Mouse (Mus musculus): ENCODE results near the gene Copb2. TPM values are rescaled to one million over a fixed set of nuclear protein-coding genes. Genes with fewer than 3 reads are reported as not detected.

Gene Copb2
- polyA plus RNA-seq, 1 experiment from 2014 or later: 112 TPM

- H3K4me2 ChIP-seq: peak overlapping the region; percentile 48
- peaks cover 7% of the 10 kb centered on the region for H3K4me1 ChIP-seq
- H3K9ac ChIP-seq (replicated peaks): 0 out of 2 replicates have a peak overlapping the region, but pooled peaks have one; percentile 26
- H3K36me3 ChIP-seq: no peaks in the 10 kb centered on the region
- peak; percentile 87; the same call in 1 of the 2 replicates for ATAC-seq (ENCODE audit: low FRiP score)
- 0 out of 2 replicates have a peak overlapping the region, but pooled peaks have one; percentile 3 for H3K4me3 ChIP-seq (replicated peaks)
- H3K9me3 ChIP-seq (replicated peaks): no peaks in the 10 kb centered on the region
- H3K27ac ChIP-seq (replicated peaks): no peak overlapping the region
- 3% methylated on average over 13 of the region's 13 CpGs for WGBS
- H3K27me3 ChIP-seq (replicated peaks): peaks cover 3% of the 10 kb centered on the region; the same call in 1 of the 2 replicates
Observed at GRCm38 (mm10) chr9:98538713-98539360, 24.7 kb upstream of the Copb2 start.

- Histone ChIP-seq H3K36me3 (no peaks in the 10 kb centered on the region), H3K27me3 (replicated peaks) (peaks cover 3% of the 10 kb centered on the region; the same call in 1 of the 2 replicates), H3K4me1 (no peaks in the 10 kb centered on the region), H3K4me3 (replicated peaks) (no peak overlapping the region), H3K27ac (replicated peaks) (no peak overlapping the region), H3K9ac (replicated peaks) (no peak overlapping the region), H3K9me3 (replicated peaks) (no peaks in the 10 kb centered on the region), H3K4me2 (no peak overlapping the region)
- 89% methylated on average over 3 of the region's 3 CpGs for WGBS
- ATAC-seq (ENCODE audit: low FRiP score): no peak
Observed at GRCm38 (mm10) chr9:98544042-98544441, 19.5 kb upstream of the Copb2 start.

GRCm38 (mm10) chr9:98583852-98584251, 20.3 kb downstream of the Copb2 start:
- Histone ChIP-seq H3K27ac (replicated peaks) (no peak overlapping the region), H3K9me3 (replicated peaks) (no peaks in the 10 kb centered on the region), H3K4me1 (no peaks in the 10 kb centered on the region), H3K4me2 (no peak overlapping the region), H3K9ac (replicated peaks) (no peak overlapping the region), H3K4me3 (replicated peaks) (no peak overlapping the region), H3K27me3 (replicated peaks) (no peaks in the 10 kb centered on the region), H3K36me3 (peaks cover 87% of the 10 kb centered on the region)
- no peak for ATAC-seq (ENCODE audit: low FRiP score)
- WGBS: 91% methylated on average over 4 of the region's 4 CpGs

GRCm38 (mm10) chr9:98600094-98600493, 36.6 kb downstream of the Copb2 start:
- H3K36me3 ChIP-seq: peaks cover 29% of the 10 kb centered on the region
- no peak overlapping the region for H3K9ac ChIP-seq (replicated peaks)
- WGBS: 92% methylated on average over 6 of the region's 6 CpGs
- no peak overlapping the region for H3K27ac ChIP-seq (replicated peaks)
- ATAC-seq (ENCODE audit: low FRiP score): no peak
- peak overlapping the region; percentile 96 for H3K4me2 ChIP-seq
- H3K9me3 ChIP-seq (replicated peaks): no peaks in the 10 kb centered on the region
- H3K4me1 ChIP-seq: peaks cover 19% of the 10 kb centered on the region
- no peak overlapping the region; the same call in 1 of the 2 replicates for H3K4me3 ChIP-seq (replicated peaks)
- H3K27me3 ChIP-seq (replicated peaks): no peaks in the 10 kb centered on the region

DNA sequence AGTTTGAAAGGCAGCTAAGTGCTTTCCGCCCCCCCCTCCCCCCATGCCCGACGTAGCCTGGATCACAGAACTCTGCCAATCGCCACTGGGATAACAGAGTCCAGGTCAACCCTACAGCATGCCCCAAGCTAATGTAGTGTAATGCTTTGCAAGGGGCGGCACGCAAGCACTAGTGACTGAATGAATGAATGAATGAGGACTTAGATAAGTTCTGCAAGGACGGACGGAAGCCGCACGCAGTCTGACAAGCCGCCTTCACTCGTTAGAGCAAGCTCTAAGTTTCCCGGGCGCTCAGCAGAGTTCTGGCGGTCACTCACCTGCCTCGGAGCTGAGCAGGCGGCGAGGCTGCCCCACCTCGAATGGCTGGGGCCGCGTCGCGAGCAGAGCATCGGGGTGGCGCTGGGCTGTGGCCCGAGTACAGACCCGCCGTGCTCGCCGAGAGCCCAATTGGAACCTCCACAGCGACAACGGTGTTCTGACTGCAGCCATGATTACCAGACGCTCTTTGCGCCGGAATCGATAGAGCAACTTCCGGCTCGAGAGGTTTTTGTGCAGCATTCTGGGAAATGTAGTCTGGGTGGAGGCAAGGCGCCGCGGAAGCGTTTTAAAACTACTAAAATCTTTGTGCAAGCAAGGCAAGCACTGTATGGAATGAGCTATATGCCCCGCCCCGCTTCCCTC, 37.8 kb downstream of the Copb2 start, which contains the start of gene Mrps22:
TSS of gene Mrps22 (minus strand) at position 505 of the 681 bp plus-strand sequence.
- Histone ChIP-seq H3K4me2 (peak within 1 kb of the TSS; percentile 96), H3K9me3 (replicated peaks) (no peaks in the 10 kb centered on the region), H3K36me3 (peaks cover 19% of the 10 kb centered on the region), H3K4me3 (replicated peaks) (peak within 1 kb of the TSS; percentile 96), H3K9ac (replicated peaks) (peak within 1 kb of the TSS; percentile 83), H3K4me1 (peaks cover 19% of the 10 kb centered on the region), H3K27me3 (replicated peaks) (no peaks in the 10 kb centered on the region), H3K27ac (replicated peaks) (peak within 1 kb of the TSS; percentile 72)
- ATAC-seq (ENCODE audit: low FRiP score): peak; percentile 93
- WGBS: under 1% methylated on average over 44 of the region's 44 CpGs

DNA sequence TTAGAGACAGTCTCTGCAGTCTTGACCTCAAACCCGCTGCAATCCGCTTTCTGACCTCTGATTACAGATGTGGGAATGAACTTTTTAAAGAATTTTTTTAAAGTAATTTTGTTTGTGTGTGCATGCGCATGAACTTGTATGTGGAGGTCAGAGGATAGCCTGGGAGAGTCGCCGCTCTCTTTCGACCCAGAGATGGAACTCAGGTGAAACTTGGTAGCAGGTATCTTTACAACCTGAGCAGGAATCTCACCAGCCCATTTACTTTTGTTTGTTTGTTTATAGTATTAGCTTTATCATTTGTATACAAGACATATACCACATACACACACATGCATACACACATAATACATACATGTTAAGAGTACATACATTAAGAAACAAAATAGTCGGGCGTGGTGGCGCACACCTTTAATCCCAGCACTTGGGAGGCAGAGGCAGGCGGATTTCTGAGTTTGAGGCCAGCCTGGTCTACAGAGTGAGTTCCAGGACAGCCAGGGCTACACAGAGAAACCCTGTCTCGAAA, 38.4 kb downstream of the Copb2 start:
- ATAC-seq (ENCODE audit: low FRiP score): no peak; the same call in 1 of the 2 replicates
- Histone ChIP-seq H3K4me3 (replicated peaks) (peak overlapping the region; percentile 96), H3K4me2 (peak overlapping the region; percentile 96), H3K9ac (replicated peaks) (no peak overlapping the region; the same call in 1 of the 2 replicates), H3K9me3 (replicated peaks) (no peaks in the 10 kb centered on the region), H3K4me1 (peaks cover 19% of the 10 kb centered on the region), H3K27ac (replicated peaks) (no peak overlapping the region), H3K36me3 (peaks cover 13% of the 10 kb centered on the region), H3K27me3 (replicated peaks) (no peaks in the 10 kb centered on the region)
- WGBS: 52% methylated on average over 11 of the region's 11 CpGs

DNA sequence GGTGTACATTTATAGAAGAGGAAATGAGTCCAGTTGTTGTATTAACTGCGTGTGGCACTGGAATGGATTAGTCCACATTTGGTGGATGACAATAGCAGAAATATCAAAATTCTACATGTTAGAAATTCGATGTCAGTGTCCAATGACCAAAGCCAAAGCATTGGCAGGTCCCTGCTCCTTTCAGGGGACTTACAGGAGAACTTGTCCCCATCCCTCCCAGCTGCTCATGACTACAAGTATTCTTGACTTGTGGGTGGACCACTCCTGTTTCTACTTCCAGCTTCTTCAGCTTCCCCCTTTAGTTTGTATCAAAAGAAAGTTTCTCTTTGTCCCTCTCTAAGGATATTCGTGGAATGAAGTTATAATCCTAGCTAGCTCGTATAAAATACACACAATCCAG, 41.4 kb downstream of the Copb2 start:
- Histone ChIP-seq H3K9me3 (replicated peaks) (no peaks in the 10 kb centered on the region), H3K4me2 (no peak overlapping the region), H3K4me3 (replicated peaks) (no peak overlapping the region), H3K36me3 (no peaks in the 10 kb centered on the region), H3K4me1 (peaks cover 14% of the 10 kb centered on the region), H3K27me3 (replicated peaks) (no peaks in the 10 kb centered on the region), H3K9ac (replicated peaks) (no peak overlapping the region), H3K27ac (replicated peaks) (no peak overlapping the region)
- ATAC-seq (ENCODE audit: low FRiP score): no peak
- 70% methylated on average over 4 of the region's 4 CpGs for WGBS

GRCm38 (mm10) chr9:98628480-98628879, 65.0 kb downstream of the Copb2 start:
- no peaks in the 10 kb centered on the region for H3K27me3 ChIP-seq (replicated peaks)
- ATAC-seq (ENCODE audit: low FRiP score): no peak
- H3K36me3 ChIP-seq: no peaks in the 10 kb centered on the region
- no peak overlapping the region for H3K9ac ChIP-seq (replicated peaks)
- no peaks in the 10 kb centered on the region for H3K9me3 ChIP-seq (replicated peaks)
- WGBS: 51% methylated on average over 3 of the region's 3 CpGs
- no peak overlapping the region for H3K27ac ChIP-seq (replicated peaks)
- H3K4me3 ChIP-seq (replicated peaks): no peak overlapping the region
- no peak overlapping the region for H3K4me2 ChIP-seq
- 0 out of 2 replicates have a peak, but pooled peaks cover 2% of the 10 kb centered on the region for H3K4me1 ChIP-seq

- Histone ChIP-seq H3K4me2 (no peak overlapping the region), H3K4me1 (0 out of 2 replicates have a peak, but pooled peaks cover 3% of the 10 kb centered on the region), H3K27ac (replicated peaks) (no peak overlapping the region), H3K9ac (replicated peaks) (no peak overlapping the region), H3K27me3 (replicated peaks) (no peaks in the 10 kb centered on the region), H3K9me3 (replicated peaks) (no peaks in the 10 kb centered on the region), H3K36me3 (no peaks in the 10 kb centered on the region), H3K4me3 (replicated peaks) (no peak overlapping the region)
- 75% methylated on average over 13 of the region's 13 CpGs for WGBS
- no peak for ATAC-seq (ENCODE audit: low FRiP score)
Observed at GRCm38 (mm10) chr9:98633287-98634162, 70.0 kb downstream of the Copb2 start.
